Mouse (Mus musculus) G1E (cell line): ENCODE measurements around the gene Nars2.

ENCODE experiments used
- CTCF ChIP-seq: IDR thresholded peaks from 2 replicates; pipeline ENCODE4 v1.5.1; 2012; ENCODE audit warnings: low read depth, low read length, inconsistent platforms, mixed read lengths
- GATA1 ChIP-seq: IDR thresholded peaks from 2 replicates; pipeline ENCODE4 v1.6.1; 2012; ENCODE audit warnings: borderline replicate concordance, low read length, inconsistent platforms, mixed read lengths
- POLR2AphosphoS5 ChIP-seq: IDR thresholded peaks from 2 replicates; pipeline ENCODE4 v1.6.1; 2012; ENCODE audit warnings: low read depth, low read length, inconsistent platforms; ENCODE audit not compliant: insufficient replicate concordance
- TAL1 ChIP-seq: conservative IDR thresholded peaks from 2 replicates; pipeline ENCODE4 v1.6.1; 2012; ENCODE audit warnings: low read depth, low read length, inconsistent platforms, mixed read lengths

GRCm38 (mm10) chr7:97079651-97080365 lies 128.5 kb downstream of the Nars2 start:
- TF ChIP-seq CTCF (no peak), GATA1 (no peak), TAL1 (no peak), POLR2AphosphoS5 (no peak)
